Mouse (Mus musculus) heart, adult 2 months (tissue): ENCODE measurements around the gene Gm47791. TPM values are rescaled to one million over a fixed set of nuclear protein-coding genes. Genes with fewer than 3 reads are reported as not detected.

Source experiments
- DNase-seq, 2 experiments: peaks; one replicate each; pipeline ENCODE4 v3.0.0; 2021
- H3K27ac ChIP-seq: fragments of 200-600 bp; 2 replicates; pipeline ENCODE4 v1.8.1; 2022
- H3K27me3 ChIP-seq: fragments of 200-500 bp; 2 replicates; pipeline ENCODE4 v1.6.1; 2012; ENCODE audit warnings: mild to moderate bottlenecking, low read length, inconsistent platforms, mixed read lengths; ENCODE audit not compliant: control insufficient read depth, insufficient read depth
- H3K36me3 ChIP-seq: fragments of 200-500 bp; 2 replicates; pipeline ENCODE4 v1.6.1; 2012; ENCODE audit warnings: low read length, inconsistent platforms; ENCODE audit not compliant: control insufficient read depth, insufficient read depth
- H3K4me1 ChIP-seq: fragments of 200-500 bp; 2 replicates; pipeline ENCODE4 v1.6.1; 2011; ENCODE audit warnings: low read length; ENCODE audit not compliant: control insufficient read depth, insufficient read depth
- H3K4me3 ChIP-seq: fragments of 200-600 bp; 2 replicates; pipeline ENCODE4 v1.8.1; 2022
- H3K79me2 ChIP-seq: fragments of 200-500 bp; replicated peaks from 2 replicates; pipeline ENCODE4 v1.6.1; 2012; ENCODE audit warnings: mild to moderate bottlenecking, inconsistent platforms, low read length, moderate library complexity, mixed read lengths; ENCODE audit not compliant: control insufficient read depth, insufficient read depth
- H3K9ac ChIP-seq: fragments of 200-500 bp; 2 replicates; pipeline ENCODE4 v1.6.1; 2012; ENCODE audit warnings: low read depth, mild to moderate bottlenecking, control low read depth, inconsistent platforms, low read length, mixed read lengths
- CTCF ChIP-seq: fragments of 200-600 bp; IDR thresholded peaks from 2 replicates; pipeline ENCODE4 v1.8.1; 2022; ENCODE audit warnings: antibody characterized with exemption, mild to moderate bottlenecking, moderate library complexity
- EP300 ChIP-seq: fragments of 200-500 bp; IDR thresholded peaks from 2 replicates; pipeline ENCODE4 v1.6.1; 2011; ENCODE audit warnings: low read depth, low read length, control low read depth; ENCODE audit not compliant: insufficient read depth
- POLR2A ChIP-seq: fragments of 200-500 bp; IDR thresholded peaks from 2 replicates; pipeline ENCODE4 v1.6.1; 2011; ENCODE audit warnings: mild to moderate bottlenecking, low read depth, low read length, control low read depth; ENCODE audit not compliant: insufficient read depth
- WGBS: fragments of 180-500 bp; shearing (Covaris S2); methylation state at CpG from one replicate; pipeline ENCODE4 v1.1.7; 2018; 5-methylcytosine and 5-hydroxymethylcytosine counted together
- intact Hi-C: fragments of 180-260 bp; cut with DNase I; formaldehyde crosslinking; loops from one replicate; pipeline ENCODE4 v1.15.1; 2025
- polyA plus RNA-seq: library from polyadenylated mRNA; depleted of rRNA; stranded (reverse); fragments of >200 nt; gene quantifications from 2 replicates; pipeline ENCODE4 v1.2.3, GENCODE M21; 2012
- total RNA-seq, 2 experiments: library from RNA; stranded (reverse); gene quantifications; 2 replicates each; pipeline ENCODE4 v1.2.3; 2021

Gene Gm47791
- total and polyA plus RNA-seq, 3 experiments = not detected

DNA sequence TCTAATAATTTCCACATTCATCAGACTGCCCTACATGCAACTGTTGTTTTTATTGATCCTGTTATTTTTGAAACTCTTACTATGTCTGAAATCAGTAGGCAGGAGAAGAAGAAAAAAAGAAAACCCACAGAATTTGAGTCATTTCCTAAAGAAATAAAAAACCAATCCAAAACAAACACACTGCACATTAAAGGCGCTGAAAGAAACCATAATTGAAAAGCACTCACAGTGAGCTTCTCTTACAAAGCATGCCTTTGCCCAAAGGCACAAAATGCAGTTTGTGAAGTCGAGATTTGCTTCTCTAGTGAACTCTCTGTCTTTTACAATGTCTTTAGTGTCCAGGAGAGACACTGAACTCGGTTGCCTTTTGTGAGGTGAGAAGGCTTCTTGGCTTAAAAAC, 37.5 kb upstream of the Gm47791 start:
- TF ChIP-seq EP300 (no peak), CTCF (no peak), POLR2A (no peak)
- WGBS = 47% methylated on average over 3 of the region's 3 CpGs
- intact Hi-C loops = no loop called here
- no peak overlapping the region for H3K27ac ChIP-seq
- H3K4me1 ChIP-seq = no peaks in the 10 kb centered on the region
- no peaks in the 10 kb centered on the region for H3K36me3 ChIP-seq
- no peak overlapping the region for H3K4me3 ChIP-seq
- no peaks in the 10 kb centered on the region for H3K79me2 ChIP-seq
- H3K9ac ChIP-seq = no peak overlapping the region
- no peaks in the 10 kb centered on the region for H3K27me3 ChIP-seq
- no peak for DNase-seq

DNA sequence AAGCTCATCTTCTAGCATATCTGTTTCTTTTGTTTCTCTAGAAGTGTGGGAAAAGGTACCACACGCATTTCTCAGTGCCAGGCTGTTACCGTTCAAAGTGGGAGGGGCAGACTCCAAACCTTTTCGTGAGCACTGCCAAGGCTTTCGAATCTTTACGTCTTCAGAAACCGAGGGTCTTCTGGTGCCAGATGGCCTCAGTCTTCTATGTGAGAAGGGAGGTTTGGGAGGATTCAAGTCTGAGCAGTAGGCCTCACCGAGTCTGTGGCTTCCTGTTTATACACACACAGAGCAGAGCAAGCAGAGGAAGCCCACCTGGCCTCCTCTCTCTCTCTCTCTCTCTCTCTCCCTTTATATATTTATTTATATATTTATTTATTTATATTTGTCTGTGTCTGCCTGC, 36.2 kb upstream of the Gm47791 start:
- Histone ChIP-seq H3K9ac (no peak overlapping the region), H3K79me2 (no peaks in the 10 kb centered on the region), H3K36me3 (no peaks in the 10 kb centered on the region), H3K27me3 (no peaks in the 10 kb centered on the region), H3K27ac (no peak overlapping the region), H3K4me1 (no peaks in the 10 kb centered on the region), H3K4me3 (no peak overlapping the region)
- TF ChIP-seq EP300 (no peak), CTCF (no peak), POLR2A (no peak)
- WGBS = 76% methylated on average over 7 of the region's 7 CpGs
- DNase-seq = no peak
- intact Hi-C loops = no loop called here

DNA sequence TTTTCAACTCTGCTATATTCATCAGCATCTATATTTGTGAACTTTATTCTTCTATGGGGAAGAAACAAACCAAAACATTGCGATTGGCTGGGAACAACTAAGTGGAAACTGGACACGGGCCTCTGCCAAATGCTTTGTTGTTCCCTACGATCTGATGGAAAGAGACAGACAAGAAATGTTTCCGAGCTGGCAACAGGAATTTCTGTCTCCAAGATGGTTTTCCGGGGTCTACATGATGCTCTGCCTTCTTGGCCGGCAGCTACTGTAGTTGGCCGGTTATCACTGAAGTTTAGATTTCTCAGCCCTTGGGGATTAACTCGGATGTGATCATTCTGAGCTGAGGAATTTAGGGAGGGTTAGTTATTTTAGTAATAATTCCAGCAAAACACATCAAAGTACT, 35.3 kb upstream of the Gm47791 start:
- Histone ChIP-seq H3K4me3 (no peak overlapping the region), H3K36me3 (no peaks in the 10 kb centered on the region), H3K27me3 (no peaks in the 10 kb centered on the region), H3K9ac (no peak overlapping the region), H3K27ac (no peak overlapping the region), H3K79me2 (no peaks in the 10 kb centered on the region), H3K4me1 (no peaks in the 10 kb centered on the region)
- intact Hi-C loops = no loop called here
- TF ChIP-seq POLR2A (no peak), EP300 (no peak), CTCF (no peak)
- 30% methylated on average over 8 of the region's 8 CpGs for WGBS
- DNase-seq = peak in 1 of 2 experiments; percentile 18

DNA sequence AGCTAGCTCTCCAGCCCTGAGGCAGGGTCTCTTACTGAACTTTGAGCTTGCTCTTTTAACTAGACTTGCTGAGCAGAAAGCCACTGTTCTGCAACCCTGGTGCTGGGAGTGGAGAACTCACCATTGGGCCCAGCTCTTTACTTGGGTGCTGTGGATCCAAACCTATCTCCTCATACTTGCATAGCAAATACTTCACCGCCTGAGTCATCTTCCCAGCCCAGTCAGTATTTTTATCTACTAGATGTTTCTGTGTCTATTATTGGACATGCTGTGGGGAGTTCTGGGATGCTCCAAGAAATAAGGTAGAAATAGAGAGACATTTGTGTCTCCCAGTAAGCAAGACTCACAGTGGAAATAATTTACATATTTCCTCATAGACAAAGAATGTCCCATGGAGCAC, 33.0 kb upstream of the Gm47791 start:
- Histone ChIP-seq H3K36me3 (no peaks in the 10 kb centered on the region), H3K27ac (no peak overlapping the region), H3K9ac (no peak overlapping the region), H3K79me2 (no peaks in the 10 kb centered on the region), H3K4me3 (no peak overlapping the region), H3K27me3 (no peaks in the 10 kb centered on the region), H3K4me1 (no peaks in the 10 kb centered on the region)
- TF ChIP-seq CTCF (no peak), EP300 (no peak), POLR2A (no peak)
- DNase-seq = no peak
- 62% methylated on average over 1 of the region's 1 CpGs for WGBS
- intact Hi-C loops = no loop called here

DNA sequence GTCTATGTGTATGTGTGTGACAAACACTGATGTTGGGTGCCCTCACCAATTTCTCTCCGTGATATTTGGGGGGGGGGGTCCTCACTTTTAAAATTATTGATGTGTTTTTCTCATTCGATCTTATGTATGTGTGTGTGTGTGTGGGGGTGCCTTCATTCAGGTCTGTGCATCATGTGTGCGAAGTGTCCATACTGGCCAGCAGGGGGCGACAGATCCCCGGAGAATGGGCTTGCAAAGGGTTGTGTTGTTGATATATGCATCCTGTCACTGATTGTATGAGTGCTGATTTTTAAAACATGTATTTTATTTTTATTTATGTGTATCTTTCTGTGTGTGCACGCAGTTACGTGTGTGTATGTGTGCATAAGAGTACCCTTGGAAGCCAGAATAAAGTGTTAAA, 32.6 kb upstream of the Gm47791 start:
- Histone ChIP-seq H3K4me1 (no peaks in the 10 kb centered on the region), H3K36me3 (no peaks in the 10 kb centered on the region), H3K9ac (no peak overlapping the region), H3K79me2 (no peaks in the 10 kb centered on the region), H3K4me3 (no peak overlapping the region), H3K27ac (no peak overlapping the region), H3K27me3 (no peaks in the 10 kb centered on the region)
- TF ChIP-seq POLR2A (no peak), CTCF (peak; percentile 41; the same call in 1 of the 2 replicates)
- intact Hi-C loops = no loop called here
- no peak for DNase-seq
- 79% methylated on average over 7 of the region's 7 CpGs for WGBS

DNA sequence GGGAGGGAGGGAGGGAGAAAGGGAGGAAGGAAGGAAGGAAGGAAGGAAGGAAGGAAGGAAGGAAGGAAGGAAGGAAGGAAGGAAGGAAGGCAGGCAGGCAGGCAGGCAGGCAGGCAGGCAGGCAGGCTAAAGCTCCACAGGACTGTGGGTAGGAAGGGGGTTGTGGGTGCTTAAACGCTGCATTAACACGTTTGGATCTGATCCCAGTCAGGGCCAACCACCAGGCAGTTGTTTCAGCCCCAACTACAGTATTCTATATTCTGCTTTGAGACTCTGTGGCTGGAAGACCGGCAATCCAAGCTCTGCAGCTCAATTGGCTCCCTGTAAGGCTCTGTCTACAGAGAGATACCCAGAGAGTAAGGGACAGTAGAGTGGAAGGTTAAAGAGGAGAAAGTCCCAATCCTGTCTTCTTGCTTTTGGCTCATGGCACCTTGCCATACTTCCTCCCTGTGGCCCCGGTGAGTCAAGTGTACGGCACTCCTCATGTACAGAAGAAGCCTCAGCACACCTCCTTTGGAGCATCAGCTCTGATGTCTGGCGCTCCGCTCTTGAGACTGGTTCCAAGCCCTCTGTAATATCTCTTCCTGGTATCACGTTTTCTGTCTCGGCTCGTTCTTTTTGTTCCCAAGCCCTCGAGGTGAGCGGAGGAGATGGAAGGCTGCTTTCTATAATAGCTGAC, 30.2 kb upstream of the Gm47791 start:
- no peak for TF ChIP-seq POLR2A
- TF ChIP-seq EP300 = no peak
- TF ChIP-seq CTCF = no peak
- Histone ChIP-seq H3K4me3 (no peak overlapping the region), H3K4me1 (no peaks in the 10 kb centered on the region), H3K9ac (no peak overlapping the region), H3K27ac (no peak overlapping the region), H3K79me2 (no peaks in the 10 kb centered on the region), H3K36me3 (no peaks in the 10 kb centered on the region), H3K27me3 (no peaks in the 10 kb centered on the region)
- WGBS = 58% methylated on average over 12 of the region's 12 CpGs
- no peak for DNase-seq
- intact Hi-C loops = no loop called here

DNA sequence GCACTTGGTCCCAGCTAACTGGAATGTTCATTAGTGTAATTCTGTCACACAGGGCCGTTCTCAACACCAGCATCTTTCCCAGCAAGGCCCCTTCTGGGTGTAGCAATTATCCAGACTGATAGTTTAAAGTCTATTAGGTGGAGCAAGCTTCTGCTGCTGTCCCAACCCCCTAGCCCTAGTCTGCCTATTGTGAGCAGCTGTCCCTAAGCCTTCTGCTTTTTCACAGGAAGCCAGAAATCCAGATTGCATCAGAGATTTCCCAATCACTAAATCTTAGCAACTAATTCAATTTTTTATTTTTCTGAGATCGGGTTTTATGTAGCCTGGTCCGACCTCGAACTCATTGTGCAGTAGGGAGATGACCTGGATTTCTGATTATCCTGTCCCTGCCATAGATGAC, 27.9 kb upstream of the Gm47791 start:
- intact Hi-C loops = loop anchor here (5.0 kb wide), 1 partner anchor 103 kb away; no protein-coding TSS in a partner anchor
- no peak overlapping the region for H3K4me3 ChIP-seq
- TF ChIP-seq EP300 = no peak
- no peak for TF ChIP-seq CTCF
- no peak overlapping the region for H3K27ac ChIP-seq
- H3K36me3 ChIP-seq = no peaks in the 10 kb centered on the region
- H3K9ac ChIP-seq = no peak overlapping the region
- 78% methylated on average over 4 of the region's 4 CpGs for WGBS
- no peaks in the 10 kb centered on the region for H3K27me3 ChIP-seq
- H3K79me2 ChIP-seq = no peaks in the 10 kb centered on the region
- DNase-seq = no peak
- peaks cover 2% of the 10 kb centered on the region; the same call in 1 of the 2 replicates for H3K4me1 ChIP-seq
